12 mouse cellular contexts compared by ENCODE assay signal in the genomic region with DNA sequence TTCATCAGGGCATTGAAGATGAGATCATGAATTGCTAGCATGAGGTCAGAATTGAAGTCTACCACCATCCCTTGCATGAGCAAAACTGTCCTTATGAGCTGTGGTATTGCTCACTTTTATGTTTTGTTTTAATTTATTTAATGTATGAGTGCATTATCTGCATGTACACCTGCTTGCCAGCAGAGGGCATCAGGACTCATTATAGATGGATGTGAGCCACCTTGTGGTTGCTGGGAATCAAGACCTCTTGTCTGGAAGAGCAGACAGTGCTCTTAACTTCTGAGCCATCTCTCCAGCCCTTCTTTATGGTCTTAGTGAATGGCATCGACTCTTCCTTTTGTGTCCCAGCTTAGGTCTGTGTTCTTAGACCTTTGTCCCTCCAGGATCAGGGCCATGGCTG. TPM values are rescaled to one million over a fixed set of nuclear protein-coding genes. Genes with fewer than 3 reads are reported as not detected.
DNase-seq lines count a peak whose midpoint lies in the region; TF ChIP-seq lines count a peak whose summit lies in the region.
"Had no signal": no experiment of that assay in that cellular context is flagged by ENCODE, and none has a peak within 500 bp of the region (broad histone marks: within the 10 kb centered on the region; RNA-seq: fewer than 3 reads in every experiment).

No protein-coding gene starts in this region.

- H3K79me2 ChIP-seq in liver, adult 2 months (ENCODE audit: control insufficient read depth, insufficient read depth, low read length), result no peaks in the 10 kb centered on the region

- H3K27ac ChIP-seq in liver, adult 2 months (replicated peaks; ENCODE audit: insufficient read depth, low read depth, low read length), result no peak overlapping the region
- H3K27ac ChIP-seq: embryonic facial prominence, embryonic 10.5 days; hindbrain, embryonic 10.5 days; limb, embryonic 15.5 days had no signal

- H3K4me1 ChIP-seq in liver, adult 2 months (ENCODE audit: control insufficient read depth, insufficient read depth, low read length), result peaks cover 7% of the 10 kb centered on the region

- no peak for TF ChIP-seq POLR2A in liver, adult 2 months (IDR thresholded peaks at IDR 0.05; ENCODE audit: extremely low read depth, insufficient read depth, low read length)

- WGBS in liver, adult 2 months, result 100% methylated on average over 1 of the region's 1 CpGs

- no peak overlapping the region for H3K9ac ChIP-seq in liver, adult 2 months (ENCODE audit: low read depth, low read length)
- H3K9ac ChIP-seq: limb, embryonic 15.5 days had no signal

- peaks cover 19% of the 10 kb centered on the region for H3K36me3 ChIP-seq in liver, adult 2 months (ENCODE audit: control insufficient read depth, insufficient read depth, low read length)
- H3K36me3 ChIP-seq: hindbrain, embryonic 10.5 days had no signal

- TF ChIP-seq CTCF in liver, adult 2 months (IDR thresholded peaks at IDR 0.05; ENCODE audit: low read depth, low read length), result peak; percentile 58; the same call in 1 of the 2 replicates

- H3K4me3 ChIP-seq in liver, adult 2 months (ENCODE audit: insufficient read depth, low read depth, low read length), result no peak overlapping the region
- H3K4me3 ChIP-seq: embryonic facial prominence, embryonic 10.5 days; hindbrain, embryonic 10.5 days; limb, embryonic 15.5 days had no signal

- no peaks in the 10 kb centered on the region for H3K27me3 ChIP-seq in liver, adult 2 months (ENCODE audit: control insufficient read depth, insufficient read depth, low read length)
- H3K27me3 ChIP-seq: limb, embryonic 15.5 days had no signal

- DNase-seq in liver, adult 2 months (ENCODE audit: extremely low read depth, low read depth, low spot score), result peak; percentile 57
- DNase-seq in liver (no peak), MEL-GATA-1-ER (ENCODE audit: extremely low read depth, low read depth) (peak; percentile 33)
- DNase-seq in CD4-positive, CD25-positive, alpha-beta regulatory T cell, adult 2 months (ENCODE audit: low read depth, low spot score), result peak; percentile 69
- peak; percentile 71 for DNase-seq in induced T-regulatory cell, adult 2 months (ENCODE audit: low read depth)
- no peak for DNase-seq in layer of hippocampus, adult 11-12 months (ENCODE audit: low spot score)
- DNase-seq in adrenal gland, postnatal 14 days, result no peak
- DNase-seq in layer of hippocampus, postnatal 25 days (ENCODE audit: extremely low spot score in 1 of 2, low spot score in 1 of 2), result no peak
- DNase-seq: right cerebral cortex, postnatal 25 days had no signal

RNA-seq across cellular contexts. Expression of gene Ttc7, which starts 39.0 kb away (rescaled TPM):
- 19.0 and 22.4 TPM in 2 replicates for total RNA-seq in liver, adult 2 months (2014; rRNA removed)
- polyA plus RNA-seq in liver, adult 2 months (2012; rRNA removed), result 36.5 and 37.8 TPM in 2 replicates
- total RNA-seq in adrenal gland, postnatal 14 days (2021), result 13.2 TPM in 2 replicates
- total RNA-seq in layer of hippocampus, postnatal 25 days (2021), result 1 to 10 TPM; 5.1 to 8.1 TPM

RNA-seq across cellular contexts. Expression of gene Mcfd2, which starts 55.9 kb away (rescaled TPM):
- total RNA-seq in liver, adult 2 months (2014; rRNA removed), result 223 and 231 TPM in 2 replicates
- polyA plus RNA-seq in liver, adult 2 months (2012; rRNA removed), result 263 and 314 TPM in 2 replicates
- total RNA-seq in adrenal gland, postnatal 14 days (2021), result 167 and 183 TPM in 2 replicates
- total RNA-seq in layer of hippocampus, postnatal 25 days (2021), result 10 to 100 TPM; 51.0 to 53.2 TPM

Comparison
In these comparisons a context has a peak if more than half of its experiments do, and no peak if none do; other contexts are left out.
1. DNase-seq: peak in liver, adult 2 months (single experiment), CD4-positive, CD25-positive, alpha-beta regulatory T cell, adult 2 months (single experiment), MEL-GATA-1-ER (single experiment) and induced T-regulatory cell, adult 2 months (single experiment); none in liver (single experiment), layer of hippocampus, adult 11-12 months (single experiment), adrenal gland, postnatal 14 days (single experiment) and layer of hippocampus, postnatal 25 days (0 of 2).